Mouse (Mus musculus): ENCODE data around the gene Pacsin1.

Gene Pacsin1

DNA sequence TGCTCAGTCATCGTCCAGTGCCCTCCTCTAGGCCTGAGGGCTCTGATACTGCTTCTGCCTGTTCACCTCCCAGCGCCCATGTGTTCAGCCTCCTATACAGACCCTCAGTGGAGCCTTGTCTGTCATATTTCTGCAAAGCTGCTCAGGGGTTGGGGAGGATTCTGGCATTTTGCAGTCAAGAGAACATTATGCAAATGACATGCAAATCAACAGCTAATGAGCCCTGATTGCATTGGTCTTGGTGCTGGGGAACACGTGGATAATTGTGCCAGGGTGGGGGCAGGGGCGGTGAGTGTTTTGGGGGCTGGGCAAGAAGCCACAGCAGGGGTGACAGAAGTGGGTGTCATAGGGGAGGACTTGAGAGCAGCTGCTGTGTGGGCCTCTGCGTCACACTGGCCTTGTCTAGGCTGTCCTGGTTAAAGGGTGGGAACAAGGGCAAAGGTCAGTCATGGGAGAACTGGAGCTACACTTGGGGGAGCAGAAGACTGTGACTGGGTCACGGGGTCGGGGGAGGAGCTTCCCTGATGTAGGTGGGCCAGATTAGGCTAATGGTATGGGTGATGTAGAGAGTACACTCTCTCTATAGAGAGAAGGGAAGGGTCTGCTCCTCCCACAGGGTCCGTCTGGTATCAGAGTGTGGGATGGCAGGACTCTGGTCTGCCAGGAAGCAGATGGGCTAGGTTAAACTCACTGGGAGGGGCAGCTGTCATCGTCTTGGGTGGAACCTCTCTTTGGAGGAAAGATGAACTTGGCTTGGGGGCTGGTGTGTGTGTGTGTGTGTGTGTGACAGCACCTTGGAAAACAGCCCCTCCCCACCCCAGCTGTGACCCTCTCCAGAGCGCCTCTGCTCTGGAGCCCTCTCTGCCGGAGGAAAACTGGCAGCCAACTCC, 23.9 kb downstream of the Pacsin1 start:
- no peak for DNase-seq (ENCODE audit: low spot score)

DNA sequence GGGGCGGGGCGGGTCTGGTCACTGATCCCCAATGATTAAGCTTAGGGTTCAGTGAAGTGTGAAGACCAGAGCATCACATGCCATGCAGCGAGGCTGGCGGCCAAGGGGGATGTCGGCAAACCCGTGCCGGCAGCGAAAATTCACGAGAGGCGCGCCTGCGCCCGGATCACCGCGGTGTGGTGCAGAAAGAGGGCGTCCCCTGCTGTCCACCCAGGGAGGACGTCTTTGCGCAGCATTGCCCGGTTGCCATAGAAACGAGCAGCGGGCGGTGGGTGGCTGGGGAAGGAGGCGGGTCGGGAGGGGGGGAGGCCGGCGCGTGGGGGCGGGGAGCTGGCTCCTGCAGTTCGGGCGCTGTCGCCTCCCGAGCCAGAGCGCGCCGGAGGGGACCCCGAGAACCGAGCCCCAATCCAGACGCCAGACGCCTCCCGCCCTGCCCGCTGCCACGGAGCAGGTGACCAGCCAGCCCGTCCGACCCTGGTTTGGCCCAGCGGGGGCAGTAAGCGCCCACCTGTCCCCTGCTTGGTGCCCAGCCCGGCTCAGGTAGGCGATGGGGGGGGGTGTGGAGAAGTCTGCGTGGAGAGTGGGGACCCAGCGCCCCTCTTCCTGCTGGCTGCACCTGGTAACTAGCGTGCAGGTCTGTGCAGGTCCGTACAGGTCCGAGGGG, 29.7 kb downstream of the Pacsin1 start:
- DNase-seq (ENCODE audit: low spot score): peak; percentile 22

DNA sequence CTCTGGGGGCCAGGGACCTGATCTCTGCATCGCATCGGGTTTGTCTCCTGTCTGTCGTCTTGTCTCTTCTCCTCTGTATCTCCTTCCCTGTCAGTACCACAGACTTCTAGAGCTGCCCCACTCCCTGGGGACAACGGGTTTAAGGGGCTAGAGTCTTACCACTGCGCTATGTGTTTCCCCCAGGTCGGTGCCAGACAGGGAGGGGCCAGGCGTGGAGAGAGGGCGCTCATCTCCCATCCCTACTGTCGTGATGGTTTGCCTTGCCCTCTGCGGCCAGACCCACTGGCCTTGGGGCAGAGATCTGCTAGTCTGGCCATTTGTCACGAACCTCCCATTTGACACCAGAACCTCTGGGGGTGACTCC, 30.2 kb downstream of the Pacsin1 start:
- DNase-seq (ENCODE audit: low spot score): no peak

DNA sequence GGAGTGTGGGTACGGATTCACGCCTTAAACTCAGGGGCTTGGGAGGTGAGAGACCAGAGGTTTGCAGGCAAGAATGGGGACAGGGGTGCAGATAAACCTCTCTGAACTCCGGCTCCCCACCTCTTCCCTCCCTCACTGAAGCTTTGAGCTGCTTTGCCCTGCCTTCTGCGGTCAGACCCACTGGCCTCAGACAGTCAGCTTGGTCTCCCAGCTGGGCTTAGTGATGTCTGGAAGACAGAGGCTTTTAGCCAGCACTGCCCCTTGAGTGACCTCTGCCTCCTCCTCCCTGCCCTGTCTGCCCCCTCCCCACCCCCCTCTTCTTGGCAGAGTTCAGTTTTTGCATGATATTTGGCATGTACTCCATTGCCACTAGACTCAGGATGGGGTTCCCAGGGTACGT, 31.1 kb downstream of the Pacsin1 start:
- no peak for DNase-seq (ENCODE audit: low spot score)

DNA sequence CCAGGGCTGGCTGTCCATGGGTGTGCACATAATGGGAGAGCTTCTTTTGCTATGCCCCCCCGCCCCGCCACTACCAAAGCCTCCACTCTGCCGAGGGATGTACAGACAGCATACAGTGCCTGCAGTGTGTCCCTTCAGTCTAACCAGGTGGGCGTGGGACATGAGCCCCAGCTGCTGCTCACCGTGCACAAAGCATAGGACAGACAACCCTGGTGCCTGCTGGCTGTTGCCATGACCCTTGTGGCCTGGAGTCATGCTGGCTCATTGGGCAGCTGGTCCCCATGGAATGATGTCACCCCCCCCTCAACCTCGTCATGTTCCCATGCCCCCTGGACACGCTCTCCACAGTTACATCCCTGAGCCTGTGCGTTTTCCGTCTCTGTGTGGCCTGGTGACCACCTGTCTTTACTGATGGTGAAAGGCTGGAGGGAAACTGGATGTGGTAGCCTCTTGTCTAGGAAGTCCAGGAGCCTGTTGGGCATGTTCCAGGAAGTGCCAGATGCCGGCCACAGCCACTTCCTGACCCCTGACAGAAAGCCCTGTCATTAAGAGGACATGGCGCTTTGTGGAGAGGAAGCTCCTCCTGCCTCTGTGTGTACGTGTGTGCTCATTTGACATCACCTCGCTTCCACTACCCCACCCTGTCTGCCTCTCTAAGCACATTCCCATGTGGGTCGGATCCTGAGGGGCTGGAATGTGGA, 35.8 kb downstream of the Pacsin1 start:
- DNase-seq (ENCODE audit: low spot score): no peak

DNA sequence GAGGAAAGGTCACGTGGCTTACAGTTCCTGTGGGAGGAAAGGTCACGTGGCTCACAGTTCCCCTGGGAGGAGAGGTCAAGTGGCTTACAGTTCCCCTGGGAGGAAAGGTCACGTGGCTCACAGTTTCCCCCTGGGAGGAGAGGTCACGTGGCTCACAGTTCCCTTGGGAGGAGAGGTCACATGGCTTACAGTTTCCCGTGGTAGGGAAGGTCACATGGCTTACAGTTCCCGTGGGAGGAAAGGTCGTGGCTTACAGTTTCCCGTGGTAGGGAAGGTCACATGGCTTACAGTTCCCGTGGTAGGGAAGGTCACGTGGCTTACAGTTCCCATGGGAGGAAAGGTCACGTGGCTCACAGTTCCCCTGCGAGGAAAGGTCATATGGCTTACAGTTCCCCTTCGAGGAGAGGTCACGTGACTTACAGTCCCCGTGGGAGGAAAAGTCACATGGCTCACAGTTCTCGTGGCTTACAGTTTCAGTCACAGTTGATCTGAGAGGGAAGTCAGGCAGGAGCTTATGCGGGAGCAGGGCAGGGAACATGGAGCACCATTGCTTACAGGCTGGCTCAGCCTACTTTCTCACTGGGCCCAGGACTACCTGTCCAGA, 44.4 kb downstream of the Pacsin1 start:
- no peak for DNase-seq (ENCODE audit: low spot score)

DNA sequence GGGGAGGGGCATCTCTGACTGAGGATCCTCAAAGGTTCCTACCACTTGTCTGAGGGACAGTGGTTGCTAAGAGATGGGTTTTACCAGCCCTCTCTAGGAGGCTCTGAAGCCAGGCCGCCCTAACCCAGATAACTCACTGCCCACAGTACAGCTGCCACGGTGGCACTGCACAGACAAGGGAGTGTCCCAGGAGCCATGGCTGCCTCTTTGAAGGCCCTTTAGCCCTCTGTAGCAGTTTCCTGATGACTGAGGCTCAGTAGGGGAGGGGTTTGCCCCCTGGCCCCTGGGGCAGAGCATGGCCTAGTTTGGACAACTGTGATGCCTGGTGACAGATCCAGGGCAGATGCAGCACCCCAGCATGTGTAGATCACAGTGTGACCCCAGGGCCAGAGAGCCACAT, 45.5 kb downstream of the Pacsin1 start:
- no peak for DNase-seq (ENCODE audit: low spot score)

DNA sequence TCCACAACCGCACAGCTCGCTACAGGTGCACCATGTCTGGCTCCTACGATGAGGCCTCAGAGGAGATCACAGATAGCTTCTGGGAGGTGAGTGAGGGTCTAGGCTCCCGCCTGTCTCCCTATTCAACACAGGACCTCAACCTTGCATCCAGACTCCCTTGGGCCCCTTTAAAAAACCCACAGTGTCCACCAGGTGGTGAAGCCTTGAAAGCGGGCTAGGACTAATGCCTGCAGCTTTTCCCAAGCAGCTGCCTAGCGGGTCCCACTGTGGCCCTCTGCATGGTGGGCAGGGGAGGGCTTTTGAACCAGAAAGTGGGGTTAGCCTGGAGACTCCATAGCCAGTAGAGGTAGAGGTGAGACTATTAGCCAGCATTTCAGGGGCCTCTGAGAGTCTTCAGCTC, 46.5 kb downstream of the Pacsin1 start:
- no peak for DNase-seq (ENCODE audit: low spot score)

DNA sequence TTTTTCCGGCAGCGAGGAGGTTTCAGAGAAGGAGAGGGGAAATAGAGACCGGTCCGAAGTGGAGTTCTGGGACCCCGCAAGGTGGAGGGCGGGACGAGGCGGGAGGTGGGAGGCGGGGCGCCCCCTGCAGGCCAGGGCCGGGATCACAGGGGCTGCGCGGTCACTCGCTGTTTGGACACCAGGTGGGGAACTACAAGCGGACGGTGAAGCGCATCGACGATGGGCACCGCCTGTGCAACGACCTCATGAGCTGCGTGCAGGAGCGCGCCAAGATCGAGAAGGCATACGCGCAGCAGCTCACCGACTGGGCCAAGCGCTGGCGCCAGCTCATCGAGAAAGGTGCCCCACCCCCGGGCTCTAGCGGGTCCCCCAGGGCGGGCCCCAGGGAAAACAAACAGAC, 47.2 kb downstream of the Pacsin1 start:
- peak; percentile 62 for DNase-seq (ENCODE audit: low spot score)

DNA sequence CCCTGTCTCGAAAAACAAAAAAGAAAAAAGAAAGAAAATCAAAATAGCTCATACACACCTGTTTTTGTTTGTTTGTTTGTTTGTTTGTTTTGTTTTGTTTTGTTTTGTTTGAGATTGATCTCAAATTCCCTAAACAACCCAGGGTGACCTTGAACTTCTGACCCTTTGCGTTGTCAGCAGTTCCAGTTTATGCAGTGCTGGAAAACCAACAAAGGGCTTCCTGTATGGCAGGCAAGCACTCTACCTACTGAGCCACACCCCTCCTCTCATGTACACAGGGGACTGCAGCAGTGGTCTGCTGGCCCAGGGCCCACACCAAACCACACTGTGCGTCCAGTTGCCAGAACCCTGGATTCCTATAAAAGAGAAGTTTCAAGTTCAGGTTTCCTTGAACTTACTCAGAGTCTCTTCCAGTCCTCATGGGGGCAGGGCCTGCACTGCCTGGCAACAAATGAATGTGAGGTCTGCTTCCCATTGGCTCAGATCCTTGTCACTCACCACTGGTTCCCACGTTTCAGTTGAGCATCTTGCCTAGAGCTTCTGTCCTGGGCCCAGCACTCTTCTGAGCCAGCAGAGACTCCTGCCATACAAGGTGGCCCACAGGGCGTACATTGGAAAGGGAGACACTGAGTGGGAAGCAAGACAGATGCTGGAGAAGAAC, 48.8 kb downstream of the Pacsin1 start:
- DNase-seq (ENCODE audit: low spot score): no peak

DNA sequence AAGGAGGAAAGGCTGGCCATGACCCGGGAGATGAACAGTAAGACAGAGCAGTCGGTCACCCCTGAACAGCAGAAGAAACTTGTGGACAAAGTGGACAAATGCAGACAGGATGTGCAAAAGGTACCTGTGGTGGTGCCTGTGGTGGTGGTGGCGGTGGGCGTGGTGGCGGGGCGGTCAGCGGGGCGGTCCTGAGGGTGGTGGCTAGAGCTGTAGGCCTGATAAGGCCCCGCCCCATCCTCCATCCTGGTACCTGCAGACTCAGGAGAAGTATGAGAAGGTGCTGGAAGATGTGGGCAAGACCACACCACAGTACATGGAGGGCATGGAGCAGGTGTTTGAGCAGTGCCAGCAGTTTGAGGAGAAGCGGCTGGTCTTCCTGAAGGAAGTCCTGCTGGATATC, 50.4 kb downstream of the Pacsin1 start:
- DNase-seq (ENCODE audit: low spot score): no peak

DNA sequence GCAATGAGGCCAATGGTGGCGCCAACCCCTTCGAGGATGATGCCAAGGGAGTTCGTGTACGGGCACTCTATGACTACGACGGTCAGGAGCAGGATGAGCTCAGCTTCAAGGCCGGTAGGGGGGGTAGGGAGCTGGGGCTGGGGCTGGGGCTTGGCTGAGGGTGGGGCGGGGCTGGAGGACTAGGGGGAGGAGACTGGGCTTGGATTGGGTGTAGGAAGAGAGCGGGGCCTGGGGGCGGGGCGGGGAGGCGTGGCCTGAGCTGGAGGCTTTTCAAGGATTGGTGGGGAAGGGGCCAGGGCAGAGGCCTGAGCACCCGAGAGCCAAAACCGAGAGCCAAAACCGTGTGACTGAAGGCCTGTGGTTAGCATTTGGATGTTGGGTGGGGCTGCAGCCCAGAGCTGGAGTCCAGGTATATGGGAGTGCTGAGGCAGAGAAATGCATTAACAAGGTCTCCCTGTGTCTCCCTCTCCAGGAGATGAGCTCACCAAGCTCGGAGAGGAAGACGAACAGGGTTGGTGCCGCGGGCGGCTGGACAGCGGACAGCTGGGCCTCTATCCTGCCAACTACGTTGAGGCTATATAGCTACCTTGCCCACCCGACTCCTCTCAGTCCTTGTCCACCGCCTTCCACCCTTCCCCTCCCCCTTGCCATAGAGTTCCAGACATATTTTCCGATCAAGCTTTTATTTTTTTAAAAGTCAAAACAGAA, 52.8 kb downstream of the Pacsin1 start:
- DNase-seq (ENCODE audit: low spot score): peak; percentile 72

DNA sequence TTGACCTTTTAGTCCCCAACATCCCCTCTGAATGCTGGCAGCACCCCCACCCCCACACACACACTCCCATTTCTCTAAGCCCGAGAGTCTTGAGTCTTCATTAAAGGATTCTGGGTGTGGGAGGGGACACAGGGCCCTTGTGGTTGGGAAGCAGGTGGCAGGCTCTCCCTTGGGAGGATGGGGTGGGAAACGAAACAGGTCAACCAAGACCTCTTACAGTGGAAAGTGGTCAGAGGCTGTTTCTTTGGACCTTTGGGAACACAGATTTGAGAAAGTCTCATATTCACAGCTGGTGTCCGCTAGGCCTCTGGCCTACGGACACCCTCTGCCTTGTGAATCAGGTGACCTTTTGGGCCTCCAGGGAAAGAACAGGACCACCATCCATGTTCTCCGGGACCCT, 54.3 kb downstream of the Pacsin1 start:
- no peak for DNase-seq (ENCODE audit: low spot score)

DNA sequence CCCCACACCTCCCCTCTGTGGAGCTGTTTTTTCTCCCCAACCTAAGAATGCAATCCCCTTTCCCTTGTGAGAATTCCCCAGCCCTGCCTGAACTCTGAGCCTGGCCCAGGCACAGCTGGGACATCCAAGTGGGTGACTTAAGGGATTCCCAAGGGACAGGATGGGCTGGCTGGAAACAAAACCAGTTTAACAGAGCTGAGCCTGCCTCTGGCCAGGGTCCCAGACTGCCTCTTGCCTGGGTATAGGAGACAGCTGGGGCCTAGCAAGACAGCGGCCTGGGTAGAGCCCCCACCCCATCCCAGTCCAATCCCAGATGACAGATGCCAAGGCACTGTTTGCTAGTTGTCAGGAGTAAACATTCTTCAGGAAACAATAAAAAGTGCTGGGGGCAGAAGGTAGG, 57.5 kb downstream of the Pacsin1 start:
- no peak for DNase-seq (ENCODE audit: low spot score)

DNA sequence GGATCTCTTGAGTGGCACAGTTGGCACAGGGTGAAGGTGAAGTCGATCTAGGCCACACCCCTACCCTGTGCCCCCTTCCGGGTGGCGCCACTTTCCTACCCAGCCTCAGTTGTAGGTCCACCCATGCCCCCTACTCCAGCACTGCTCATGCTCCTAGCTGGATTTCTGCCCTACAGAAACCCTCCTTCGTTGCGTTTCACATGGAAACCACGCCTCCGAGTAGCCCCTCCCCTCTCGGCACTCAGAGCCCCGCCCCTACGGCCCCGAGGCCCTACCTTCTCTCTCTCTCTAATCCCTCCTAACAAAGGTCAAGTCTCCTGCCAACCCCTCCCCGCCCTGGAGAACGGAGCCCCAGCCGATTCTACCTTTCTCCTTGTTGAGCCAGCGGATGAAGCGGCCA, 61.5 kb downstream of the Pacsin1 start:
- no peak for DNase-seq (ENCODE audit: low spot score)

DNA sequence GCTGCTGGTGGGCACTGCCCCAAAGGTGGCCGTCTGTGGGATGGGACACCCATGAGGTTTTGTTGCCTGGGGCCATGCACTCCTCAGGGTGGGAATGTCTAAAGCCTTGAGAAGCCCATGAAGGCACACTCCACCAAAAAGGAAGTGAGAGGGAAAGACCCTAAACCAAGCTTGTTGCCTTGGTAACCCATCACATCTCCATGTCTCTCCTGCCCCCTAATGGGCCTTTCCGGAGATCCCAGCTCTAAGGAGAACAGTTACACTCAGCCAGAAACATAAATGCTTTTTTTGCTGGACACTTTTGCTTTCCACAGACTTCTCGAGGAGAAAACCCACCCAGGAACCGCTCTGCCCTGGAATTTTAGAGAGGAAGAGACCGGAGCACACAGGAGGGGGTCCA, 62.9 kb downstream of the Pacsin1 start:
- no peak for DNase-seq (ENCODE audit: low spot score)

DNA sequence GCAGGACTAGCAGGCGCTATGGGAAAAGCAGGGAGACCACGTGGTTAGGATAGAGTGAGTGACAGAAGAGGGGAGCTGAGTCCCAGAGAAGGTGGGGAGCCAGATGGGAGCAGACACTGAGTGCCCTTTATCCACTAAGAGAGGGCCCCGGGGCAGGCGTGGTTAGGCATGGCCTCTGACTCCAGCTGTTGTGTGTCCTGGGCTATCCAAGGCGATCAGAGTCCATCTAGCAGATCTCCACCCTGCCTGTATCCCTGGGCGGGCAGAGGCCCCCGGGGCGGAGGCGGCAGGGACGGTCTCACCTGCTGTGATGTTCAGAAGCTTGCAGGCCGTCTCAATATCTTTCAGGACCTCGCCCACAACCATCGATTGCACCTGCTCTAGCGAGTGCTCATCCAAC, 64.4 kb downstream of the Pacsin1 start:
- no peak for DNase-seq (ENCODE audit: low spot score)

DNA sequence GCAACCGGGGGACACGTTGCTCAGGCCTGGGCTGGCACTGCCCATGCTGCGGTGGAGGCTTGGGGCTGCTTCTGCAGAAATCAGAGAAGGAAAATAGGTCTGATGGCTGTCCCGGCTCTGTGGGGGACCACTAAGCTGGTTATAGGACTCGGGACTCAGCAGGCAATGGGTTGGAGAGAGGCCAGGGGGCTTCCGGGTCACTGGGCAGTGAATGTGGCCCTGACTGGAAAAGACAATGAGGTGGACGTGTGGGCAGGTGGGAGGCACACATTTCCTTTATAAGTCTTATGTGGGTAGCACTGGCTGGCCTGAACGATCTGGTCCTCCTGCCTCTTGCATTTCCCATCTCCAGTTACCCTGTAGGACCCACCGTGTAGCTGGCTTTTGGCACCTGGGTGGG, 65.0 kb downstream of the Pacsin1 start:
- no peak for DNase-seq (ENCODE audit: low spot score)

DNA sequence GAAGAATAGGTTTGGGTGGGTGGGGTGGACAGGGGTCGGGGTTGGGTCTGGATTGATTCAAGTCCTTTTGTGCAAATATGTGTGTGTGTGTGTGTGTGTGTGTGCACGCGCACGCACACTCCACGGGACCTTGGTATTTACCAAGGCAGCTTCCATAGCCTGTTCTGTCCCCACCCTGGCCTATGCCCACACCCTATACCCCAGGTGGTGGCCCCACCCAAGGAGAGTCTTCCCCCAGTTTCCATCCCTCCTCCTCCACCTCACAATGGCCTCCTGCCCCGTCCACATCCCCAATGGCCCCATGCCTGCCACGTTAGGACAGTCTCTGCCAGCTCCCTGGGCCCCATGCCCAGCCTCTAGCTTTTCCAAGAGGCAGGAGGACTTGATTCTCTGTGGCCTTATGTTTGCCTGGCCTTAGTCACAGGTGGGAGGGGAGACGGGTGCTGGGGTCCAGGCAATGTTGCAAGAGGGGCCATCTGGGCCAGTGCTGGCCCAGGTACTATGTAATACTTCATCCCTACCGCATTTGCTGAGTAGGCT, 65.9 kb downstream of the Pacsin1 start:
- no peak for DNase-seq (ENCODE audit: low spot score)

DNA sequence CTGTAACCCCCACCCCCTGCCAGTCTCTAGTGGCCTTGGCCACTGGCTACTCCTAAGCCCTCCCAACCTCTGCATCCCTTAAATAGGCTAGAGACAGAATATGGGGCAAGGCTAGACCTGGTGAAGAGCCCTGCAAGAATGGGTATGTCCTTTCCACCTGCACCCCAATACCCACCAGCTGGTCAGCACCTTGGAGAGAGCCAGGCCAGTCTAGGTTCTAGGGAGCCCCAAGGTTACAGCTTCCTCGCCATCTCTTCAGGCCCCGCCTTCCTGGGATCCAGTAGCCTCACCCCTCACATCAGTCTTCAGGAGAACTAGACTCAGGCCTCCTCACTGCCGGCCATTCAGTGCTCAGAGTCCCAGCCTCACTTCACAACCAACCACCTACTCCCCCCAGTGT, 69.0 kb downstream of the Pacsin1 start:
- no peak for DNase-seq (ENCODE audit: low spot score)

DNA sequence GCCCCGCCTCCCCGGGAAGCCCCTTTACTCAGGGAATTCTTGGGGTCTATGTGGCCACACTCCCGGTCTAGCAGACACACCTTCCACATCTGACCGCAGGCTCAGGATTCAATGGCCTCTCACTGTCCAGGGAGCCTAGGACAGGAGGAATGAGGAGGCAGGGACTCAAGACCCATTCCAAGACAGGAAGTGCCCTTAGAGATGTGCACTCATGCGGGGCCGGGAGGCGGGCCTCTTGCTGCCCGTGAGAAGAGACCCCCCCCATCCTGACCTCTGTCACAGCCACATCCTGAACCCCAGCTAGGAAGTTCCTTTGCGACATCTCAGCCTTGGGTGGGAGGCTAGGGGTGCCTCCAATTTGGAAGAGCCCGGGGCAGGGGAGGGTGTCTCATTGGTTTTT, 69.7 kb downstream of the Pacsin1 start:
- DNase-seq (ENCODE audit: low spot score): no peak

Data from urinary bladder, postnatal 14 days (tissue).